Mouse (Mus musculus) brain, embryonic 18.5 days (tissue): ENCODE results near the gene Nobox.

ENCODE experiments used
- DNase-seq: peaks from one replicate; pipeline ENCODE4 v3.0.0-alpha.2; 2012; ENCODE audit warnings: low read depth, low spot score

Gene Nobox

DNA sequence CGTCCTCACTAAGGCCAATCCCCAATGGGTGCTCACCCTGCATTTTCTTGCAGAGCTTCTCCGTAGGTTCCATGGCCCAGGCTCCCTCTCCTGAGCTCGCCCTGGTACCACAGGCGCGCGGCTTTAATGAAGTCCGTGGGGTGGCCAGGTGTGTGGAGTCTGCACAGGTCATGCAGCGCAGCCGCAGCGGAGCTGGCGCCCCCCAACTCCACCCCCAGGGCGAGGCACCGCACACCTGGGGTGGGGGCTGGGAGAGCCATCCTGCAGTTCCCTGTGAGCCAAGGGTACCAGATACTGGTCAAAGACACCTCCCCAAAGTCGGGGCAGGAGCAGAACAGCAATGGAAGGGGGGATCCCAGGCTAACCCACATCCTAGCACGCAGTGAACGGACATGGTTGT lies at the start of gene Nobox:
Nobox (minus strand) TSS at position 101 of the 400 bp plus-strand sequence.
- no peak for DNase-seq

DNA sequence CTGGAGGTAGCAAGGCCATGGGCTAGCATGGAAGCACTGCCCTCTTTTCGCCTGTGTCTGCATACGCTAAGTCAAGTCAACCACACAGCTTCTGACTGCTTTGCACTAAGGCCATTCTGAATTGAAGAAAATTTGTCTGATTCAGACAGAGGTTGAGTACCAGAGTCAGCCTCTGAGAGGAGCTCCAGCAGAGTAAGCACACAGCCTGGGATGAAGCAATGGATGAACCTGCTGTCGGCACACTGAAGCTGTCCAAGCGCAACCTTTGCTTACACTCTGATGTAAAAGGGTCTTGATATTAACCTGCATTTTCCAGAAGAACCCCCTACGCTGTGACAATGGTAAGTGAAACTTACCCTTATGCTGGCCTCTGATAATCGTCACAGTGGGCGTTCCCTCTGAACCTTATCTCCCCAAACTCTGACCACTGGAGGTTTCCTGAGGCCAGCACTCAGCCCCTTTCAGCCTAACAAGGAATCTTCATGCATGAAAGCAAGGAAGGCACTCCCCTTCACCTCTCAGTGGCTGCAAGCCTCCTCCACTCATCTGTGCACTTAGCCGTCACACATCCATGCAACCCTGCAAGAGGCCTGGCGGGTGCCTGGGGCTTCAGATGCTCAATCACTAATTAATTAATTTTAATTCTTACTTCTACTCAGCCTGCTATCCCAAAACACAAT lies 45.3 kb upstream of the Nobox start:
- DNase-seq = no peak

DNA sequence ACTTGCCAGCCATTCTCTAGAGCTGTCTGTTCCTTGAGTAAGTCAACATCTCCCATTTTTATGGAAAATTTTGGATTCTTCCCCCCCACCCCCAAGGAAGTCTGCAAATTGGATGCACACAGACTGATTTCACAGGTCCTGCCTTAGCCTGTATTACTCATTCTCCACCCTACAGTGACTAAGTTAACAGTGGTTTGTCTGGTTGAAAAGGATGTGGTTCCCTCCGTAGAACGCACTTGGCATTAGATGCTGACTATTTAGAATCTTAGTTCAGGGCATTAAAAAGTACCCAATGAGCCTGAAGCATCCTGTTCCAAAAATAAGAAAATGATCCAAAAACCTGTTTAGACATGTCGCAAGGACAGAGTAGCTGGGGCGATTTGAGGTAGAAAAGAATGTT lies 44.1 kb upstream of the Nobox start:
- DNase-seq = no peak

DNA sequence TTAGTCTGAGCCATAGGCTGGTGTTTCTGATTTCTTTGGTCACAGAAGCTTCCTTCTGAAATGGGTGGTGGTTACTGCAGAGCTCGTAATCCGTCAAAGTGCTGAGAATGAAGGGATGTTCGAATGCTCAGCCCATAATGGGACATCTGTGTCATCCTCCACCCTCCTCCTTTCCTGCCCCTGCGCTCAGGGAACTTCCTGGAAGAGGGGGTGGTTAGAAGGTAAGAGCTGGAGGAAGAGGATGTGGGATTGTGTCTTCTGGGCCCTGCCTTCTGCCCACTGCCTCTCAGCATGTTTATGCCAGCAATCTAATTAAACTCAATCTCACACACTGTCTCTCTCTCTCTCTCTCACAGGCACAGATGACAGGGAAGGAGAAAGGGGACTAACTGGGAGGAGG lies 39.7 kb upstream of the Nobox start:
- no peak for DNase-seq

DNA sequence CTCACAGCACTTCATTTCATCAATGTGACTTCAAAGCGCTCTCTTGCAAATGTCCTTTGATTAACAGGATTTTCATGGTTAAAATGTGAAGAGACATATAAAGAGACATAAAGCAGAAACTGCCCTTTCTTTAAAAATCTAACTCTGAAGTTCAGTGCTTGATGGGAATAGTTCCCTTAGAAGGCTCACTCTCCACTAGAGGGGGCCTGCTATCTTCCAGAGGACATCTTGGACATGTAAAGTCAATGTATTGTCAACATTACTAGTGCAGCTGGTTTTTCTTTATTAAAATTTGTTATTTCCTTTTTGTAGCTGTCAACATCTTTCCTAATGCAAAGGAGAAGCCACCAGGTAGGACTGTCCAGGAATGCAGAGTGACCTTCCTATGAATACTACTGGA lies 38.3 kb upstream of the Nobox start:
- DNase-seq = no peak

DNA sequence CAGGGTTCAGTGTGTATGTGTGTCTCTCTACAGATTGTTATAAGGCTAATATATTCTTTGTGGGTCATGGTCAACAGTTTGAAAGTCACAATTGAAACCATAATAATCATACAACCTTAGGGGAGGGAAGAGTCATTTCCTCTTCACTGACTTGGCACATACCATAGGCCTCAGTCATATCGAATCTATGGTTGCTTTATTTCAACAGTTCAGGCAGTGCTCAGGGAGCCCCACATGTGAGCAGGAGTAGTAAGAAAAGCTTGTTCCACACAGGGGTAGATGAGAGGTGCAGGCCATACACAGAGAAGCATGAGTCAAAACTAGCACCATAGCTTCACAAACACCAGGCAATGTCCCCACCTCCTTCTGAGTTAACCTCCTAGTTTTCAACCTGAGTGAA lies 33.7 kb upstream of the Nobox start:
- DNase-seq = no peak

DNA sequence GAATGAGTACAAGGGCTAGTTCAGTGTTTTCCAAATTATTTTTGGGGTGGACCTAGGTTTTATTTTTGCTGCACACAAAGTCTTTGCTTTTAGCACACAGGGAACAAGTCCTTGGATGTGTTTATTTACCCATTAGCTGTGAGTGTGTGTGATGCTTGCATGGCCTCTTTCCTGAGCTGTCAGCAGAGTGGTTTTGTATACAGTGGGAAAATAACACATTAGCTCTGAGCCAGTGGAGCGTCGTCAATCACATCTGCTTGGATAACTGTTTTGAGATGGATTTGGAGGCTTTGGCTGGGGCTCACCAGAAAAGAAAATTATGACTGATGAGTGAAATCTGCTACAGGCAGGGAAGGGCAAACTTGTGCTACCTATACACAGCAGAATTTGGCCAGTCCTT lies 33.0 kb upstream of the Nobox start:
- DNase-seq = no peak

DNA sequence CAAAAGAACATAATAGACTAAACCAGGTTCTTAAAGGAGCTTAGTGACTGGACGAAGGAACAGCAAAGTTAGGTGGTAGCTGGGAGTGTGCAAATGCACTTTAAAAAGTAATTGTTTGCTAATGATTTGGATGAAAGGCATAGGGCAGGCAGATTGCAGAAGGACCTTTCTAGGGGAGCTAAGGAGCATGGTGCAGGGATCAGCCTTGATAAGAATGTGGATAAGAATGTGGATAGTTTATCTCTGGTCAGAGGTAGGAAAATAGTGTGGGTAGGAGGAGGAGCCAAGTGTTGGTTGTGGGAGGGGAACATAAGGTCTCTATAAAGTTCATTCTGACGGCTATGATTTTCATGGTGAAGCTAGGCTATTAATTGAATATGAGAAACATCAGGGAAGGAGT lies 29.4 kb upstream of the Nobox start:
- DNase-seq = no peak

DNA sequence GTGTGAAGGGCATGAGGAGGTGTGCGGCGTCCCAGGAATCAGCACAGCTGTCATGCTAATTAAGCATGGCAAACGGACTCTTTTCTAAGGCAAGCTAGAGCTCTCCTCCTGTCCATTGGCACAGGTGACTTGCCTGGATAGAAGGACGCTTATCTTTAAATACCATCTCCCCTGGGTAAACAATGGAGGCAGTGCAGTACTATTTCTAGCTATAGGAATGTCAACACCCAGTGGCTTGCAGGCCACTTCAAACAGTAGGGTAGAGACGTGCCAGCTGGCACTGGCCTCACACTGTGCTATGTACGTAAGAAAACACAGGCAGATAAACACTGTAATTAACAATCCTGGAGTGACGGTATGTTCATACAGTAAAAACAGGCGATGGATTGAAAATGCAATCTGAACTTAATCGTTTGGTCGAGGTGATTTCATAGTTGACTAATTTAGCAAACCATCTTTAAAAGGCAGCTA lies 28.2 kb upstream of the Nobox start:
- no peak for DNase-seq

DNA sequence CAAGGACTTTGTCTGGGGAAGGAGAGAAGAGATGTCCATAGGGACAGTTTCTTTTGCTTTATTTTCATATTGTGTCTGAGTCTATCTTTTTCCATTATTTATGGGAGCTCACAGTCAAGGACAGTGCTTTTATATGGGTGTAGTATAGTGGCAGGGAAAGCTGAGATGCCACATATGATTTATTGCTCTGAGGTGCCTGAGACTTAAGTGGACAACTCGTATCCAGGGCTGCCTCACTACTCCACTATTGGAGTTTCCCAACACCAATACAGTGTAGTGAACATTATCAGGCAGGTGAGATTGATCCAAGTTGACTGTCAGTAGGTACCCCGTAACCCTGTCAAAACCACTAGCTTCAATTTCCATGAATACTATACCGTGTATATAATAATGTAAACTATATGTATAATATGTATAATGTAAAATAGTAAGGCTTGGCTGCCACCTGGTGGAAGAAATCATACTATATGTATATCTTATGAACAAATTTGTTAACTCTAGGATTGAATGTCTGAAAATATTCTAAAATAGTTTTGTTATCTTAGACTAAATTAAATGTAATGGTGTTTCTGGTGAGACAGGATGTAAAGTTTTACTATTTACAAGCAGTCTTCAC lies 26.4 kb upstream of the Nobox start:
- no peak for DNase-seq

DNA sequence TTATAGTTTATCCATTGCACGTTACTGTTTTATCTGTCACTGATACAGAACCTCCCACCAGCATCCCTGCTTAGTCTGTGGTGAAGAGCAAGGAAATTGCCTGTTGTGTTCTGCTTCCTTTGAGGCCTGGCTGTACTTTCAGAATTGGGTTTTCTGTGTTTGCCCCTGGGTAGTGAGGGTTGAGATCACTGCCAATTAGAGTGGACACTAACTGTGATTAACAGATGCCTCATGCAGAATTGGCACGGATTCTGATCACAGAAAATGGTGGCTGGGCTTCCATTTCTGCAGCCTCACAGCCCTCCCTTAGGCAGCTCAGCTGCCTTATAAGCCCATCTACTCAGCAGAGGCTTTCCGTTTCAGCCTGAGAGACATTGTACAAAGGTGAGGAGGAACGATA lies 24.1 kb upstream of the Nobox start:
- no peak for DNase-seq

DNA sequence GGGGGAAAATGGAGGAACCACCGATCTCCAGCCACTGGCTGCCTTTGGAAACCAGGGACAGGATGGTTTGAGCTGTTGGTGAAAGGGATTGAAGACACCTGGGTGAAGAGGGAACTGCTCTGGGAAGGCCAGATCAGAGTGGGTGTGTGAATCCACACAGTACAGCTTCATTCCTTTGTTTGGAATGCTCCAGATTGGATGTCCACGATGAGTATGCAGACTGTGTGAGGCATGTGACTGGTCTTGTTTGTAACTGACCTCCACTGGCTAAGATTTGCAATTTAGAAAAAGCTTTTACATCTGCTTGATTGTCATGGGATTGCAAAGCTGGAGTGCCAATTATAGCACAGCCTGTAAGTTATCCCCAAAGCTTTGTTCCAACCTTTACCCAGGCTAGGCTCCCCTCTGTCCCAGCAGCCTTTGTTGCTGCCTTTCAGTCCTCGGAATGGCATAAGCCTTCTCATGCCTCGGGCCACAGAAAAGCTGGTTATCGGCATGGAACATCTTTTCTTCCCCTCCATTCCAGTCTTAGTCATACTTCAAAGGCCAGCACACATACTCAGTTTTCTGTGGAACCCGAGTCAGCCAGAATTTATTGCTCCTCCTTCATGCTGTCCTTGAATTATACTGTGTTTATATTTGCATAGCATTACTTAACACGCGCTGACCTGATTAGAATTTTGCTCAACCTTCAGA lies 3.8 kb upstream of the Nobox start:
- DNase-seq = no peak

DNA sequence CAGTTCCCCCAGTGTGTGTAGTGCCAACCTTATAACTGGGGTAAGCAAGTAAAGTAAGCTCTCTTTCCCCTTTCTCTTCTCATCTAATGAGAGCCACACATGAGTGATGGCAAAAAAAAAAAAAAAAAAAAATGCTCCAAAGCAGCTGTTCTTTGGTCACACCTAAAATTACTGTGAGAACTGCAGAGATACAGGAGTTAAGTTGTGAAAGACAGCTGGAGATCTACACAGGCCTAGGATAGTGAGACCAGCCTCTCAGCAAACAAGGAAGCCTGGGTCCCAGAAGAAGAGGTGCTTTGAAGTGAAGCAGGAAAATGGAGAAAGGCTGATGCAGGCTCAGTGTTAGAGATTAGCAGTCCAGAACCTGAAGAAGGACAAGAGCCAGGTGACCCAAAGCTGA lies 3.2 kb upstream of the Nobox start:
- DNase-seq = no peak

DNA sequence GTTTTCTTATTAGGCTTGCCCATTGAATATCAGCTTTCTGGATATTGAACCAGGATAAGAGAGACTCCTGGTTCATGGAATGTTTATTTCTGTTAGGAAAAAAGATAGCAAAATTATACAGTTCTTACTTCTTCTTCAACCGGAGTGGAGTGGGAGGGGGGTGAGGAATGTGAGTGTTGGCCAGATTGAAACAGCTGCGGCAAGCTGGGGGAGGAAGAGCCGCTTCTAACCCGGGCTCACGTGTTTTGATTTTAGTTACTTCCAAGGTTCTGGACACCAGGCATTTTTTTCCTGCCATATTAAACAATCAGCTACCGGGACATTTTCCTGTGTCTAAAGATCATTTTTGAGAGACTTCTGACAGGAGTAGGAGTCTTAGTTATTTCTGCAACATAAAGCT lies 717 bp upstream of the Nobox start:
- no peak for DNase-seq

DNA sequence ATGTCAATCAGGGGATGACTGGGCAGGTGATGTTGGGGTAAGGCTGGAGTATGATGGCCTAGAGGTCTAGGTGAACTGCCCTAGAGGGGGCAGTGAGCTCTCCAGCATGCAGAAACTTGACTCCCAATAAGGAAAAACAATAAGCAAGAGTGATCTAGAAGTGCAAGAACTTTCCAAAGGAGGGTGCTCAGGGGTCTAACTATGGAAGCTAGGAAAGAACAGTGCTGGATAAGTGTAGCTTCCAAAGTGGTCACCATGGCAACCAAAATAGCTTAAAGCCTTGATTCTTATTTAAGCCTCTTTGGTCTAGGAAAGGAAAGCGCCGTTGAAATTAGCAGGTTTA lies 11.9 kb downstream of the Nobox start:
- DNase-seq = peak; percentile 42

DNA sequence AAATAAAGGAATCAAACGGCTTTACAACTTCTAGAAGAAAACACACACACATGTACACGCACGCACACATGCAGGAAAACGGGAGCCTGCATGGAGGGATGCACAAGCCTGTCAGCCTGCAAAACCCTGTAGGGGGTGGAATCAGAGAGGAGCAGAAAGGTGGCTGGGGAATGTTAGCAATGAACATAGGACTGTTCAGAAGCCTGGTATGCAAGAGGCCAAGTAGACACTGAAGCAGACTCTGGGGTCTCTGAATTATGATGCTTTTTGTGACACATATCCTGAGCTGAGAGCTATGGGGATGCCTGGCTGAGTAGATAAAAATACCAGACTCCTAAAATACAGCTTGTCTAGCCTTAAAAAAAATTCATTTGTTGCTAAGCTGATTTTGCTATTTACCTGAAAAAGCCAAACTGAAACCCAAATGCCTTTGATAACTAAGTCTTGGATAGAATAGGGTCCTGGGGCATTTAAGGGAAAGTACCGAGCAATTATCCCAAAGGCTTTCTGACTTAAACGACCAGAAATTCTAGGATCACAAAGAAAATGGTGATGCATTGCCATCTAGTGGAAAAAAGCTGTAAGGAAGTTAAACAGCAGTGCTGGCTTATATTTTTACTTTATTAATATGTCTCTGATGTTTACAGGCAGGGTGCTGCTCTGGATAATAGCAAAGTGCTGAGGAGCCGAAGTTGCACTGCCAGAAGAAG lies 12.4 kb downstream of the Nobox start:
- peak; percentile 52 for DNase-seq

DNA sequence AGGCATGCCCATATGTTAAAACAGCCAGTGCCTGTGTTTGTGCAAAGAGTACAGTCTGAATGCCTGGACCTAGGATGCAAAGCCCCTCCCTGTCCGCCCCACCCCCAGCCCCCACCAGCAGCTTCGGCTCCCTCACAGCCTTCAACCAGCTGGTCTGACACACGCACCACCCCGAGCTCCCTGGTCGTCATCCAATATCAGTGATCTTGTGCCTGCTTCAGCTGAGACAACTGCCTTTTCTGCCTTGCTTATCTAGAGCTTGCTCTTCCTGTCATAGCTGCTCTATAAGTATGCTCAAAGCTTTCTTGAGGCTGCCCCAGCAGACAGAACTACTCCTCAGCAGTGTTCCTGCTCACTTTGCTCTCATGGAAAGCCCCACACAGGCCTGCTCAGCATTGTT lies 13.4 kb downstream of the Nobox start:
- DNase-seq = no peak

DNA sequence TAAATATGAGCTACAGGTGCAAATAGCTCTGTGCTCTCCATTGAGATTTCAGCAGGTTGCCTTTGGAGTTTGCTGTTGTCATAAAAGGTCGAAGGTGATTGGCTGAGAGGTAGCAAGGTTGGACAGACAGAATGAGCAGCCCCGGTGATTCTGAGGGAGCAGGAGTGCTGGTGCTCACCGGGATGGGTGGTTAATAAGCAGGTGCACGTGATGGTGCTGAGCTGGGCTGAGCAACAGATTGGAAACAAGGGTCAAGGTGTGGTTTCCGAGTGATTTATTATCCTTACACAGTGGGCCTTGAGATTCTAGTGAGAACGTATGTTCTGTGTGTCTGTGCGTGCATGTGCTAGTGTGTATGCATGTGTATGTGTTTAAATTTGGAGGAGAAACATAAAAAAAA lies 16.2 kb downstream of the Nobox start:
- DNase-seq = no peak

DNA sequence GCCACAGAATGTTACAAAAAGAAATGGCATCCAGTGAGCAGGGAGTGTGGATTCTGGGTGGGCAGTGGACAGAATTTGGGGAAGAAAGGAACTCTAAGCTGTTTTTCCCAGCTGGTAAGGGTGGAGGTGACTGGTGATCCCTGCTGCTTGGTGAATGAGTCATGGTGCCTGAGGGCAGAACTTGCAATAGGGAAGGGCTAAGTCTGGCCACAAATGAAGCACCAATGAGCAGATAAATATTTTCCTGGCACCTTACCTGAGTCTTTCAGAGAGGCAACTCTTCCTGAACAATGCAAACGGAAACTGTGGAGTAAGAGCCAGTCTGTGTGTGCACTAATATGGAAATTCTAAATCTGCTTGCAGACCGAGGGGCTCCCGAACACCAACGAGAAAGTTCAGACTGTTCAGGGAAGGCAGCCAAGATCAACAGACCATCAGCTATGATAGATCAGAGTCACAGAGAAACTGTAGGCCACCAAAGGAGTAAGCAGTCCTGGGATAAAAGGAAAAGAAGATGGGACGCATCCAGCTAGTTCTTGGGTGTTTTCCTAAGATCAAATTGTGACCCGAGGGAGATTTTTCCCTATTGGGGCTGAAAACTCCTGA lies 16.8 kb downstream of the Nobox start:
- DNase-seq = no peak

DNA sequence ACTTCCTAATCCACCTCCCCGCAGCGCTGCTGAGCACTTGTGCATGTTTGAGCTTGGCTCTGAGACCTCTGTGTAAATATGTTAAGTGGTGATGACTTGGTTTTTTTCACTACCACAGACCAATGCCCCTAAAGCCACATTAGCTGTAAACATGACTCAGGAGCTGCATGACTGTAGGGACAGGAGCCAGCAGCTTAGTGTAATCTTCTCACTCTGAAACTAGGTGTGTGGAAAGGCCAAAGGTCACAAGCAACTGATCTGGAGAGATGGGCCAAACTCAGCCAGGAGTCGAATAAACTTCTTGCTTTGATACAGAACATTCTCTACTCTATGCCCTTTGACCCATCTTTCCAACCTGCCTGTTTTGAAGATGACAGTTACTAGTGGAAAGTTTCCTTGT lies 17.3 kb downstream of the Nobox start:
- DNase-seq = no peak

DNA sequence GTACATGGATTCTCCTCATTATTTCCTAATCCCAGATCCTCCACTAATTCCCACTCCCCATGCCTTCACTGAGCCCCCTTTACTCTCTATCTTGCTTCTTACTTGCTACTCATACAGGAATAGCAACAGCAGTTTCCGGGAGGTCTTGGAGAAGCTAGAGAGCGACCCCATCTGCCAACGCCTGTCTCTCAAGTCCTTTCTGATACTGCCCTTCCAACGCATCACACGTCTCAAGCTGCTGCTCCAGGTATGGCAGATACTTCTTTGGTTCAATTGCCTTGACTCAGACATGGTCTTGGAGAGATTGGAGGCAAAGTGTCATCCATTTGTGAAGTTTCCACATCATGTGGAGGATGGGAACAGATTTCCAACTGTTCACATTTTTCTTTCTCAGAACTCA lies 28.9 kb downstream of the Nobox start:
- no peak for DNase-seq

DNA sequence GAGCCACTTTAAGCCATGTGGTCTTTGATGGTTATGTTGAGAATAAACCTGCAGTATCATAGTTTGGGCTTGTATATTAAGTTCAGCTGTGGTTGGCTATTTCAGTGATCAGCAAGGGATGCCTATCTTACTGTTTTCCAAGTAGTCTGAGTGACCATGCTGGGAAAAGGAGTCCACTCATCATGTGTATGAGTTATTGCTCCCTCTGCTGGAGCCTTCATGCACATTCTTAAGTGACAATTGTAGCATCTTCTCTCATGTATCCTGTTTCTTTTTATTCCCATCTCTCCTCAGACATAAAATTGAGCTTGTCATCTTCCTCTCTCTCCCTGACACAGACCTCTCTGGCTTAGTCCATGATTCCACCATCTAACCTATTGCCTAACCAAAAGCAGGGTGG lies 31.1 kb downstream of the Nobox start:
- no peak for DNase-seq
